Mouse (Mus musculus) forebrain, embryonic 11.5 days (tissue): ENCODE measurements at regions not wholly inside any gene's neighbourhood (a gene's known extent, or its start where the extent isn't known, plus 50 kb on each side); places are given as distances from the start of the nearest gene placed in this dataset.

Experiments
- ATAC-seq: fragments of 200-750 bp; cut with Nextera tagmentation; replicated peaks from 2 replicates; pipeline ENCODE4 v1.8.0; 2017; ENCODE audit warnings: moderate TSS enrichment; ENCODE audit not compliant: low FRiP score
- DNase-seq: peaks from one replicate; pipeline ENCODE4 v3.0.0-alpha.2; 2017; ENCODE audit warnings: low spot score
- H3K27ac ChIP-seq: fragments of 300-500 bp; sonication (generic); 2 replicates; pipeline ENCODE4 v1.5.1; 2014; ENCODE audit warnings: low read depth, low read length
- H3K27me3 ChIP-seq: fragments of 300-500 bp; sonication (generic); 2 replicates; pipeline ENCODE4 v1.6.1; 2014; ENCODE audit warnings: mild to moderate bottlenecking, low read length, mixed read lengths; ENCODE audit not compliant: control insufficient read depth, insufficient read depth
- H3K36me3 ChIP-seq: fragments of 300-500 bp; sonication (generic); 2 replicates; pipeline ENCODE4 v1.6.1; 2014; ENCODE audit warnings: mild to moderate bottlenecking, low read length, moderate library complexity, mixed read lengths; ENCODE audit not compliant: control insufficient read depth, insufficient read depth
- H3K4me1 ChIP-seq: fragments of 300-500 bp; sonication (generic); replicated peaks from 2 replicates; pipeline ENCODE4 v1.6.1; 2014; ENCODE audit warnings: low read length, mixed read lengths; ENCODE audit not compliant: control insufficient read depth, insufficient read depth
- H3K4me2 ChIP-seq: fragments of 300-500 bp; sonication (generic); 2 replicates; pipeline ENCODE4 v1.6.1; 2014; ENCODE audit warnings: low read depth, mild to moderate bottlenecking, low read length, moderate library complexity, mixed read lengths; ENCODE audit not compliant: severe bottlenecking
- H3K4me3 ChIP-seq: fragments of 300-500 bp; sonication (generic); 2 replicates; pipeline ENCODE4 v1.5.1; 2014; ENCODE audit warnings: low read depth, low read length
- H3K9ac ChIP-seq: fragments of 300-500 bp; sonication (generic); 2 replicates; pipeline ENCODE4 v1.6.1; 2014; ENCODE audit warnings: low read length
- H3K9me3 ChIP-seq: fragments of 300-500 bp; sonication (generic); 2 replicates; pipeline ENCODE4 v1.6.1; 2016; ENCODE audit warnings: low read length, mixed read lengths; ENCODE audit not compliant: control insufficient read depth
- WGBS: fragments of 180-500 bp; shearing (Covaris S2); extraction: QIAGEN DNeasy Blood & Tissue Kit; methylation state at CpG from one replicate; pipeline ENCODE4 v1.1.7; 2014; 5-methylcytosine and 5-hydroxymethylcytosine counted together

GRCm38 (mm10) chr10:21741976-21742745 is 139.8 kb upstream of the Sgk1 start:
- 88% methylated on average over 23 of the region's 23 CpGs for WGBS
- ATAC-seq (no peak), DNase-seq (no peak)
- Histone ChIP-seq H3K36me3 (no peaks in the 10 kb centered on the region), H3K4me2 (no peak overlapping the region), H3K27me3 (no peaks in the 10 kb centered on the region), H3K9ac (no peak overlapping the region), H3K4me3 (no peak overlapping the region), H3K9me3 (no peaks in the 10 kb centered on the region), H3K4me1 (peaks cover 3% of the 10 kb centered on the region; the same call in 1 of the 2 replicates), H3K27ac (no peak overlapping the region)

GRCm38 (mm10) chr10:21743396-21743795 is 138.6 kb upstream of the Sgk1 start:
- ATAC-seq = no peak
- H3K4me3 ChIP-seq = no peak overlapping the region
- WGBS = 89% methylated on average over 4 of the region's 4 CpGs

GRCm38 (mm10) chr10:21744341-21744955 is 137.5 kb upstream of the Sgk1 start:
- H3K27ac ChIP-seq = no peak overlapping the region
- ATAC-seq (no peak), DNase-seq (no peak)
- H3K36me3 ChIP-seq = no peaks in the 10 kb centered on the region
- no peaks in the 10 kb centered on the region for H3K27me3 ChIP-seq
- no peaks in the 10 kb centered on the region for H3K9me3 ChIP-seq
- H3K4me1 ChIP-seq = peaks cover 3% of the 10 kb centered on the region; the same call in 1 of the 2 replicates
- WGBS = 73% methylated on average over 6 of the region's 6 CpGs
- no peak overlapping the region for H3K4me3 ChIP-seq
- H3K4me2 ChIP-seq = no peak overlapping the region
- no peak overlapping the region for H3K9ac ChIP-seq

More at GRCm38 (mm10) chr10:21743396-21743795, 138.6 kb upstream of the Sgk1 start:
- Histone ChIP-seq H3K9me3 (no peaks in the 10 kb centered on the region), H3K4me1 (peaks cover 3% of the 10 kb centered on the region; the same call in 1 of the 2 replicates), H3K27me3 (no peaks in the 10 kb centered on the region), H3K9ac (no peak overlapping the region), H3K36me3 (no peaks in the 10 kb centered on the region), H3K4me2 (no peak overlapping the region), H3K27ac (no peak overlapping the region)
- no peak for DNase-seq

- H3K36me3 ChIP-seq = no peaks in the 10 kb centered on the region
- ATAC-seq (no peak), DNase-seq (no peak)
- H3K4me2 ChIP-seq = no peak overlapping the region
- no peak overlapping the region for H3K27ac ChIP-seq
- peaks cover 3% of the 10 kb centered on the region; the same call in 1 of the 2 replicates for H3K4me1 ChIP-seq
- H3K4me3 ChIP-seq = no peak overlapping the region
- H3K9ac ChIP-seq = no peak overlapping the region
- WGBS = 5% methylated on average over 4 of the region's 4 CpGs
- no peaks in the 10 kb centered on the region for H3K27me3 ChIP-seq
- no peaks in the 10 kb centered on the region for H3K9me3 ChIP-seq
Observed at GRCm38 (mm10) chr10:21745940-21746487, 136.0 kb upstream of the Sgk1 start.

GRCm38 (mm10) chr10:21746713-21747112 is 135.3 kb upstream of the Sgk1 start:
- no peaks in the 10 kb centered on the region for H3K9me3 ChIP-seq
- H3K27me3 ChIP-seq = no peaks in the 10 kb centered on the region
- H3K4me1 ChIP-seq = peaks cover 3% of the 10 kb centered on the region; the same call in 1 of the 2 replicates
- H3K27ac ChIP-seq = no peak overlapping the region
- no peak for ATAC-seq
- H3K9ac ChIP-seq = no peak overlapping the region
- DNase-seq = no peak
- no peak overlapping the region for H3K4me3 ChIP-seq
- WGBS = 10% methylated on average over 9 of the region's 9 CpGs
- no peaks in the 10 kb centered on the region for H3K36me3 ChIP-seq
- no peak overlapping the region for H3K4me2 ChIP-seq

GRCm38 (mm10) chr10:21751326-21751725 is 130.7 kb upstream of the Sgk1 start:
- no peak overlapping the region for H3K4me3 ChIP-seq
- no peaks in the 10 kb centered on the region for H3K9me3 ChIP-seq
- 81% methylated on average over 6 of the region's 6 CpGs for WGBS
- no peak overlapping the region for H3K4me2 ChIP-seq
- no peaks in the 10 kb centered on the region for H3K27me3 ChIP-seq
- H3K27ac ChIP-seq = no peak overlapping the region
- H3K4me1 ChIP-seq = no peaks in the 10 kb centered on the region
- no peak for DNase-seq
- ATAC-seq = no peak
- H3K9ac ChIP-seq = no peak overlapping the region
- H3K36me3 ChIP-seq = no peaks in the 10 kb centered on the region

GRCm38 (mm10) chr10:21752392-21752791 is 129.6 kb upstream of the Sgk1 start:
- Histone ChIP-seq H3K36me3 (no peaks in the 10 kb centered on the region), H3K9me3 (no peaks in the 10 kb centered on the region), H3K4me1 (no peaks in the 10 kb centered on the region), H3K27ac (no peak overlapping the region), H3K4me3 (no peak overlapping the region), H3K4me2 (no peak overlapping the region), H3K9ac (no peak overlapping the region), H3K27me3 (no peaks in the 10 kb centered on the region)
- ATAC-seq = no peak
- no peak for DNase-seq
- 59% methylated on average over 3 of the region's 3 CpGs for WGBS

GRCm38 (mm10) chr10:21754763-21755548 is 127.0 kb upstream of the Sgk1 start:
- no peak overlapping the region for H3K4me2 ChIP-seq
- no peaks in the 10 kb centered on the region for H3K36me3 ChIP-seq
- H3K4me3 ChIP-seq = no peak overlapping the region
- 55% methylated on average over 12 of the region's 12 CpGs for WGBS
- no peaks in the 10 kb centered on the region for H3K4me1 ChIP-seq
- H3K9me3 ChIP-seq = no peaks in the 10 kb centered on the region
- H3K27me3 ChIP-seq = no peaks in the 10 kb centered on the region
- H3K27ac ChIP-seq = no peak overlapping the region
- DNase-seq = no peak
- H3K9ac ChIP-seq = no peak overlapping the region
- no peak for ATAC-seq
